Mouse (Mus musculus): ENCODE measurements around the gene Abca9. TPM values are rescaled to one million over a fixed set of nuclear protein-coding genes. Genes with fewer than 3 reads are reported as not detected.

The Abca9 gene
- 0.65 and 2.7 TPM in 2 replicates for polyA plus RNA-seq (2011; ENCODE audit: insufficient read length, low read depth, missing spikeins)

DNA sequence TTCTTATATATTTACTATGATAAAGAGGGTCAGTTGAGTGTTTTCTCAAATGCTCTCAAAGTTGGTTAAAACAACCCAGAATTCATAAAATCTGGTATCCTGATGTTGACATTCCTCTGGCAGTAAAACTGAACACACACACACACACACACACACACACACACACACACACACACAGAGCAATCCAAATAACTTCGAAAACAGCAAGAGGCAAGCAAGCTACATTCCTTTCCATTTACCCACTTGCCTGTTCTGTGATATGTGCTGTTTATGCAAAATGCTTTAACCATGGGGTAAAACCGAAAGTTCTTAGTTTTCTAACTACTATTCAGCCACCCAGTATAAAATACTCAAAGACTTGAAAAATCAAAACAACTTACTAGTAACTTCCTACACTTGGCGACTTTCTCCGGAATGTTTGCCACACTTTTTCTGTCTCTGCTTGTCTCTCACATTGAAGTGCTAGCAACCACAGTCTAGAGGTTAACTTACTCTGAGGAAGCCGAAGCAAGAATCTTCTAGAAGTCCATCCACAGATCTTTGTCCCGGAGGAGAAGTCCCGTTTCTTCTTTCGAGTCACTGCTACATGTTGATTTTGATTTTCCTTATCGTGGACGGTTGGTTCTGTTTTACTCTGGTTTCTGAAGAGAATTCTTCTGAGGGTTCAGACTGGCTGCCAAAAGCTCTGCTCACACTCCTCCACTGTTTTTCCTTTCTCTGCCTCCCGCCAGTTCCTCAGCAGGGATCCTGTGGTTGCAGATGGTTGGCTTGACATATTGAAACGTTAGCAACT is at the start of gene Abca9:
Abca9 (minus strand) TSS at position 738 of the 793 bp plus-strand sequence.
- no peak for TF ChIP-seq CTCF (IDR thresholded peaks at IDR 0.05; ENCODE audit: borderline replicate concordance, insufficient read depth, low read length)
- TF ChIP-seq POLR2A (IDR thresholded peaks at IDR 0.05; ENCODE audit: low read depth, low read length), result 0 out of 2 replicates have a peak, but pooled peaks have one; percentile 29
- Histone ChIP-seq H3K4me3 (ENCODE audit: insufficient read depth, low read length) (peak within 1 kb of the TSS; percentile 34), H3K27ac (ENCODE audit: insufficient read depth, low read length) (peak within 1 kb of the TSS; percentile 97), H3K4me1 (ENCODE audit: control insufficient read depth, insufficient read depth, low read length) (no peaks in the 10 kb centered on the region)

DNA sequence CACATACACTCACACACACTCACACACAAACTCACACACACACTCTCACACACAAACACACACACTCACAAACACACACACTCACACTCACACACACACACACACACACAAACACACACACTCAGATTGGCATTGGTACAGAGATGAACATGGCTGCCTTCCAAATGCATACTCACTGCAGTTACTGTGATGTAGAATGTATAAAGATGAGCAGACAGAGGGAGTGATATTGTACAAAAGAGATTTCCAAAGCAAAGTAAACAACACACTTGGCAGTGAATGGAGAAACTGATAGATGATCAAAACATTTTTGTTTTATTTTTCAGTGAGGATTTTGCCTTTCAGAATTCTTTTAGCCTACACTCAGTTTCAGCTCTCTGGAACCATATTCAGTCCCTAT is 49.1 kb upstream of the Abca9 start:
- H3K27ac ChIP-seq (ENCODE audit: insufficient read depth, low read length), result no peak overlapping the region
- H3K4me3 ChIP-seq (ENCODE audit: insufficient read depth, low read length), result no peak overlapping the region
- TF ChIP-seq POLR2A (IDR thresholded peaks at IDR 0.05; ENCODE audit: low read depth, low read length) (no peak), CTCF (IDR thresholded peaks at IDR 0.05; ENCODE audit: borderline replicate concordance, insufficient read depth, low read length) (no peak)
- H3K4me1 ChIP-seq (ENCODE audit: control insufficient read depth, insufficient read depth, low read length), result no peaks in the 10 kb centered on the region

DNA sequence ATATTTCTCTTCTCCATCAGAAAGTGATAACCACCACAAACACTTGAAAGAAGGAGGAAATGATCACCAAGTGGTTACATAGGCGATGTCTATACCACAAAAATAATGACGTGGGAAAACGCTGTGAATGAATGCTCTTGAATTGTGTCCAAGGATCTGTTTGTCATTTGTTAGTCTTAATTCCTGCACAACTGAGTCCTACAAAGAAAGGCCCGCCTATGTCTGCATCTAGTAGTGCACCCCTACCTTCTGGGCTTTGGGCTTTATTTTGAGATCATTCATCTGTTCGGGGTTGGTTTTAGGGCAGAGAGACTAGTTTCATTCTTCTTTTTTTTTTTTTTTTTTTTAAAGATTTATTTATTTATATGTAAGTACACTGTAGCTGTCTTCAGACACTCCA is 35.9 kb upstream of the Abca9 start:
- TF ChIP-seq CTCF (IDR thresholded peaks at IDR 0.05; ENCODE audit: borderline replicate concordance, insufficient read depth, low read length) (no peak), POLR2A (IDR thresholded peaks at IDR 0.05; ENCODE audit: low read depth, low read length) (no peak)
- H3K4me3 ChIP-seq (ENCODE audit: insufficient read depth, low read length), result no peak overlapping the region
- no peaks in the 10 kb centered on the region for H3K4me1 ChIP-seq (ENCODE audit: control insufficient read depth, insufficient read depth, low read length)
- H3K27ac ChIP-seq (ENCODE audit: insufficient read depth, low read length), result no peak overlapping the region

DNA sequence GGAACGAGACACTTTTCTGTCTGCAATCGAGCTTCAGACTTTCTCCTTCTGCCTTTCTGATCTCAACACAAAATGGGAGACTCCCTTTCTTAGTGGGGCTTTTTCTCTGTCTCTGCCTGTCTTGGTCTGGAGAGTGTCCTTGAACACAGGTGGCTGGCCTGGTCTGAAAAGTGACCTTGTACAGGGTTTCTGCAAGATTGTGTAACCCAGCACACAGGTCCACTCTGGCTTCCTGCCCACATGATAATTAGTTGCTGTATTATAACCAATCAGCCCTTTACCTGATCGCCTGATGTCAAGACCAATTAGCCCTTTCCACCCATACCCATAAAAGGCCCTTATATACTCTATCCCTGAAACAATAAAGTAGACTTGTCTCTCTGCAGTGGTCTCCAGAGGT is 30.9 kb upstream of the Abca9 start:
- TF ChIP-seq POLR2A (IDR thresholded peaks at IDR 0.05; ENCODE audit: low read depth, low read length) (no peak), CTCF (IDR thresholded peaks at IDR 0.05; ENCODE audit: borderline replicate concordance, insufficient read depth, low read length) (no peak)
- Histone ChIP-seq H3K4me3 (ENCODE audit: insufficient read depth, low read length) (no peak overlapping the region), H3K4me1 (ENCODE audit: control insufficient read depth, insufficient read depth, low read length) (no peaks in the 10 kb centered on the region), H3K27ac (ENCODE audit: insufficient read depth, low read length) (no peak overlapping the region)

DNA sequence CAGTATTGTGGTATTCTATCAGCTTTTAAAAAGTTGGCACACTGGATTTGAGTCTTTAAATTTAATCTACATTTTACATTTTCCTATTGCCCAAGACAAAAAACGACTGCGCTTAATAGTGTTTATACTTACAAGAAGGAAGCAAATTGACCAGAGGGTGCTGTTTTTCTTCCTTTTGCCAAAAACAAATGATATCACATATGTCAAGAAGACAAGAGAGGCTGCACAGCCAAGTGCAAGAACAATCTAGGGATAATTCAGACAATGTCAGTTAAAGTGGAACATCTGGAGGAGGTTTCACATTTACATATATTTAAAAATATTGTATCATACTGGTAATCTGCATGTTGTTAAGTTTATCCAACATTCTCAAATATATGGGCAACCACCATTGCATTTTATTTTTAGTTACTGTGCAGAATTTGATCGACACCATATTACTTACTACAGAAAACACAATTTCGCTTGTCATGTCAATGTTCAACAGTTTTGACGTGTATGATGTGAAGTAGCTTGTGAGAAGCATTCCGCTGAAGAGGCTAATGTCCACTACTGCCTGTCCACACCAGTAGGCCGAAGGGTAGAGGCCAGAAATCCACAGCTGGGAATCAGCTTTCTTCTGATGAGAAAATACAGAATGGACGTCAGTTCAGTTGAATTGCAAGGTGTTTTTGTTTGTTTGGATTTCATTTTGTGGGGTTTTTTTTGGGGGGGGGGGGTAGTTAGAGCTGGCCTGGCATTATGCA is 28.7 kb upstream of the Abca9 start:
- Histone ChIP-seq H3K4me3 (ENCODE audit: insufficient read depth, low read length) (no peak overlapping the region), H3K4me1 (ENCODE audit: control insufficient read depth, insufficient read depth, low read length) (no peaks in the 10 kb centered on the region), H3K27ac (ENCODE audit: insufficient read depth, low read length) (no peak overlapping the region)
- no peak for TF ChIP-seq POLR2A (IDR thresholded peaks at IDR 0.05; ENCODE audit: low read depth, low read length)

DNA sequence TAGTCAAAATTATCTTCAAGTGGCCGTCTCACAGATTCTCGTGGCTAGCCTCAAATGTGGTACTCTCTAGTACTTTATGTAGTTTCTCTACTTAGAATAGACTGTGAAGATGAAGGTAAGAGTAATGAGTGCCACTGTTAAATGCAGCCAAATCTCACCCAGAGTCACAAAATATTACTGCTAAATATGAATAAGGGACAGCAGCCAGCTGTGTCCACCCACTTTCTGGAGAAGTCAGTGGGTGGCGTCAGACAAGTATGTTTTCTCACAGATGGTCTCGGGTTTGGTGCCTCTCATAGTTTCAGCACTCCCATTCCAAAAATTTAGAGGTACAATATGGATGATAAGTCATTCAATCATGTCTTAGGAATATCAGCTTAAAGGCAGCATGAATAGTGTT is 27.3 kb upstream of the Abca9 start:
- TF ChIP-seq POLR2A (IDR thresholded peaks at IDR 0.05; ENCODE audit: low read depth, low read length) (no peak), CTCF (IDR thresholded peaks at IDR 0.05; ENCODE audit: borderline replicate concordance, insufficient read depth, low read length) (no peak)
- Histone ChIP-seq H3K27ac (ENCODE audit: insufficient read depth, low read length) (no peak overlapping the region), H3K4me1 (ENCODE audit: control insufficient read depth, insufficient read depth, low read length) (no peaks in the 10 kb centered on the region), H3K4me3 (ENCODE audit: insufficient read depth, low read length) (no peak overlapping the region)

DNA sequence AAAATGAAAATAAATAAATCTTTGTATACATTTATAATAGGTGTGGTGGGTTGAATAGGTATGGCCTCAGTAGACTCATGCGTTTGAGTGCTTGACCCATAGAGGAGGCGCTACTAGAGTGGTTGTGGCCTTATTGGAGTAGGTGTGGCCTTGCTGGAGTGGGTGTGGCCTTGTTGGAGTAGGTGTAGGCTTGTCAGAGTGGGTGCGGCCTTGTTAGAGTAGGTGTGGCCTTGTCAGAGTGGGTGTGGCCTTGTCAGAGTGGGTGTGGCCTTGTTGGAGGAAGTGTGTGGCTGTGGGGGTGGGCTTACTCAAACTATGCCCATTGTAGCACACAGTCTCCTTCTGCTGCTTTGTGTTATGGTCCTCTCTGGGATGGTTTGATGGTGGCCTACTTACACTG is 3.2 kb upstream of the Abca9 start:
- Histone ChIP-seq H3K27ac (ENCODE audit: insufficient read depth, low read length) (no peak overlapping the region), H3K4me3 (ENCODE audit: insufficient read depth, low read length) (no peak overlapping the region), H3K4me1 (ENCODE audit: control insufficient read depth, insufficient read depth, low read length) (no peaks in the 10 kb centered on the region)
- no peak for TF ChIP-seq POLR2A (IDR thresholded peaks at IDR 0.05; ENCODE audit: low read depth, low read length)
- no peak for TF ChIP-seq CTCF (IDR thresholded peaks at IDR 0.05; ENCODE audit: borderline replicate concordance, insufficient read depth, low read length)

DNA sequence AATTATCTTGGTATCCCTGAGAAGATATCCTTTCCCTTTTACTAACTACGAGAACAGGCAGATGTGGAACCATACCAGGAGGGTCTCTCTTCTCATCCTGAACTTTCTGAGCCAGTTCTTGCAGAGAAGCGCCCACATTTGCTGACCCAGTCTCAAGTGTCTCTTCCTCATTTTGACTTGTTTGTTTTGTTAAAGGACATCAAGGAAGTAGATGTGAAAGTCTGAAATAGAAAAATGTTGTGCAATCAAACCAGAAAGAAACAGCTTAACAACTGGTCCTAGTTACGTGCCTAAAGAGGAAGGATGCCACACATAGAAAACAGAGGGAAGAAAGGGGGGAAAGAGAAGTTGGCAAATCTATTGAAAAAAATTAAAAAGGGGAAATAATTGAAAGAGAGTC is 2.2 kb downstream of the Abca9 start:
- no peak overlapping the region for H3K4me3 ChIP-seq (ENCODE audit: insufficient read depth, low read length)
- no peaks in the 10 kb centered on the region for H3K4me1 ChIP-seq (ENCODE audit: control insufficient read depth, insufficient read depth, low read length)
- TF ChIP-seq POLR2A (IDR thresholded peaks at IDR 0.05; ENCODE audit: low read depth, low read length), result no peak
- TF ChIP-seq CTCF (IDR thresholded peaks at IDR 0.05; ENCODE audit: borderline replicate concordance, insufficient read depth, low read length), result no peak
- no peak overlapping the region for H3K27ac ChIP-seq (ENCODE audit: insufficient read depth, low read length)

DNA sequence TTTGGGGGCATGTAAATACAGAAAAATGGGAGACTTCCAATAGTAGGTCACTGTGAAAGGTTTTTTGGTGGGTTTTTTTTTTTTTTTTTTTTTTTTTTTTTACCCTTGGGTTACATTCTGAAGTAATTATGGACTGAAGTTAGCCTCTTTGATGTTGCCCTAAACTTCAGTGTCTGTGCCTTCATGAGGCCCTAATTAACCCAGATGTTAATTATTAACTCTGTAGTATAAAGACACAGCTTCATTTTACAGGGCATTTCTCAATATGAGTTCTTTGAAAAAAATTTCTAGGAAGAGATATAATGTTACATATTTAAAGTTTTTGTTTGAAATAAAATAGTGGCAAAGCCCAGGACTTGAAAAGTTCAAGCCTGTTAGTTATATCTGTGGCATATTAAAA is 2.6 kb downstream of the Abca9 start:
- H3K27ac ChIP-seq (ENCODE audit: insufficient read depth, low read length), result no peak overlapping the region
- H3K4me1 ChIP-seq (ENCODE audit: control insufficient read depth, insufficient read depth, low read length), result no peaks in the 10 kb centered on the region
- TF ChIP-seq POLR2A (IDR thresholded peaks at IDR 0.05; ENCODE audit: low read depth, low read length) (no peak), CTCF (IDR thresholded peaks at IDR 0.05; ENCODE audit: borderline replicate concordance, insufficient read depth, low read length) (no peak)
- H3K4me3 ChIP-seq (ENCODE audit: insufficient read depth, low read length), result no peak overlapping the region

DNA sequence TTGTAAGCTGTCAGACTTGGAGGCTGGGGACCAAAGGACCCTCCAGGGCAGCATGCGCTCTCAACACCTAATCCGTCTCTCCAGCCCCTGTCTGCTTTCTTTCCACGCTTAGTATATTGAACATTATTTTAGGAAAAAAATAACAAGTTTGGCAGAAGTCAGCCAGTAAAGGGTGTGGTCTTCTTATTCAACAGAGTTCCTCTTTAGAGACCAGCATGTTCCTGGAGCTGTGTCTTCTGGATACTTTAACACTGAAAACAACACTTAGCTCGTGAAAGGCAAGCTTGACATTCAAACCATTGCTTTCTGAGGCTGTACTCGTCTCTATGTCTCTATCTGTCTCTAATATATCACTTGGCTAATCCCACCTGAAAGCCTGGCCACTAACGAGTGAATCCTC is 10.9 kb downstream of the Abca9 start:
- H3K27ac ChIP-seq (ENCODE audit: insufficient read depth, low read length), result no peak overlapping the region

More for the DNA sequence above, 10.9 kb downstream of the Abca9 start:
- H3K4me1 ChIP-seq (ENCODE audit: control insufficient read depth, insufficient read depth, low read length), result no peaks in the 10 kb centered on the region
- no peak overlapping the region for H3K4me3 ChIP-seq (ENCODE audit: insufficient read depth, low read length)
- no peak for TF ChIP-seq CTCF (IDR thresholded peaks at IDR 0.05; ENCODE audit: borderline replicate concordance, insufficient read depth, low read length)

Data from embryonic fibroblast, embryonic 13.5 days (primary cell).